Mouse (Mus musculus) brown adipose tissue, adult 24 weeks (tissue): Measurements from ENCODE around the gene Ddx51. TPM values are rescaled to one million over a fixed set of nuclear protein-coding genes. Genes with fewer than 3 reads are reported as not detected.

Experiments
- polyA plus RNA-seq: library from polyadenylated mRNA; stranded (reverse); fragments of >200 nt; gene quantifications from 2 replicates; pipeline ENCODE4 v1.2.4, GENCODE M21; 2012; ENCODE audit not compliant: missing spikeins, insufficient read depth, insufficient read length

Gene Ddx51
- polyA plus RNA-seq, 1 experiment: 3.8 TPM

Other genes starting within 250 kb of the Ddx51 start
- gene Fbrsl1, start 204.9 kb upstream of the Ddx51 start, polyA plus RNA-seq: 10.4 and 12.2 TPM in 2 replicates
- gene Galnt9, start 109.1 kb upstream of the Ddx51 start, polyA plus RNA-seq: not detected in 2 replicates
- gene Noc4l, start within 50 bp of the Ddx51 start, polyA plus RNA-seq: 9.0 and 11.1 TPM in 2 replicates
- 8.3 and 10.6 TPM in 2 replicates for gene Ep400, start 117.3 kb downstream of the Ddx51 start, polyA plus RNA-seq
- gene Pus1, start 127.2 kb downstream of the Ddx51 start, polyA plus RNA-seq: 12.4 and 12.8 TPM in 2 replicates
- 21.5 and 22.9 TPM in 2 replicates for gene Ulk1, start 156.6 kb downstream of the Ddx51 start, polyA plus RNA-seq
- gene Hscb, start 186.3 kb downstream of the Ddx51 start, polyA plus RNA-seq: 62.8 and 65.2 TPM in 2 replicates
- gene Chek2, start 186.5 kb downstream of the Ddx51 start, polyA plus RNA-seq: 3.1 and 4.2 TPM in 2 replicates
- gene Ttc28, start 226.4 kb downstream of the Ddx51 start, polyA plus RNA-seq: 12.4 and 16.3 TPM in 2 replicates